Comparison of ENCODE assay signal across 26 mouse cellular contexts in genomic region chr2:158845031-158845430, GRCm38 (mm10). TPM values are rescaled to one million over a fixed set of nuclear protein-coding genes. Genes with fewer than 3 reads are reported as not detected.
DNase-seq lines count a peak whose midpoint lies in the region; ATAC-seq and TF ChIP-seq lines count a peak whose summit lies in the region.
"Had no signal": no experiment of that assay in that cellular context is flagged by ENCODE, and none has a peak within 500 bp of the region (broad histone marks: within the 10 kb centered on the region; RNA-seq: fewer than 3 reads in every experiment).

No protein-coding gene starts in this region.

- no peak overlapping the region for H3K9ac ChIP-seq in forebrain, embryonic 13.5 days
- no peak overlapping the region for H3K9ac ChIP-seq in forebrain, embryonic 15.5 days (replicated peaks)
- no peak overlapping the region for H3K9ac ChIP-seq in forebrain, embryonic 12.5 days
- H3K9ac ChIP-seq in midbrain, embryonic 11.5 days (ENCODE audit: low read length), result no peak overlapping the region
- H3K9ac ChIP-seq in midbrain, postnatal 0 days (replicated peaks; ENCODE audit: low read length, poor library complexity, severe bottlenecking), result no peak overlapping the region
- no peak overlapping the region for H3K9ac ChIP-seq in stomach, postnatal 0 days (ENCODE audit: low read length)
- H3K9ac ChIP-seq: embryonic facial prominence, embryonic 13.5 days; embryonic facial prominence, embryonic 15.5 days had no signal

- no peak for ATAC-seq in forebrain, embryonic 13.5 days
- no peak for ATAC-seq in forebrain, embryonic 15.5 days (replicated peaks)
- ATAC-seq in forebrain, embryonic 12.5 days (ENCODE audit: low FRiP score), result no peak
- ATAC-seq in midbrain, embryonic 11.5 days (ENCODE audit: low FRiP score), result no peak
- no peak for ATAC-seq in midbrain, postnatal 0 days (ENCODE audit: low FRiP score)
- ATAC-seq in stomach, postnatal 0 days (ENCODE audit: low FRiP score, low TSS enrichment), result peak; percentile 89
- ATAC-seq: activated CD4-positive, CD25-positive, alpha-beta regulatory T cell, adult 4 months; CD4-positive, CD25-positive, alpha-beta regulatory T cell, adult 4 months; Patski had no signal

- H3K4me2 ChIP-seq in forebrain, embryonic 13.5 days, result no peak overlapping the region
- no peak overlapping the region for H3K4me2 ChIP-seq in forebrain, embryonic 15.5 days (replicated peaks)
- H3K4me2 ChIP-seq in forebrain, embryonic 12.5 days, result no peak overlapping the region
- H3K4me2 ChIP-seq in midbrain, embryonic 11.5 days, result no peak overlapping the region
- no peak overlapping the region for H3K4me2 ChIP-seq in midbrain, postnatal 0 days (ENCODE audit: low read depth, low read length, poor library complexity, severe bottlenecking)
- H3K4me2 ChIP-seq in stomach, postnatal 0 days (replicated peaks; ENCODE audit: low read depth), result no peak overlapping the region
- H3K4me2 ChIP-seq: embryonic facial prominence, embryonic 13.5 days; embryonic facial prominence, embryonic 15.5 days had no signal

- H3K4me3 ChIP-seq in forebrain, embryonic 13.5 days, result no peak overlapping the region
- H3K4me3 ChIP-seq in forebrain, embryonic 10.5 days, result no peak overlapping the region
- no peak overlapping the region for H3K4me3 ChIP-seq in forebrain, embryonic 15.5 days
- no peak overlapping the region for H3K4me3 ChIP-seq in forebrain, embryonic 12.5 days (replicated peaks)
- H3K4me3 ChIP-seq in midbrain, embryonic 11.5 days (ENCODE audit: low read depth, low read length), result no peak overlapping the region
- no peak overlapping the region for H3K4me3 ChIP-seq in midbrain, postnatal 0 days (ENCODE audit: low read depth, low read length)
- no peak overlapping the region for H3K4me3 ChIP-seq in stomach, postnatal 0 days (ENCODE audit: low read depth, low read length)
- H3K4me3 ChIP-seq: embryonic facial prominence, embryonic 13.5 days; embryonic facial prominence, embryonic 15.5 days; erythroblast, embryonic 14.5 days had no signal

- TF ChIP-seq EP300 in stomach, postnatal 0 days (optimal IDR thresholded peaks at IDR 0.05), result no peak

- H3K4me1 ChIP-seq in forebrain, embryonic 13.5 days, result peaks cover 20% of the 10 kb centered on the region
- H3K4me1 ChIP-seq in forebrain, embryonic 10.5 days, result peaks cover 4% of the 10 kb centered on the region; the same call in 1 of the 2 replicates
- H3K4me1 ChIP-seq in forebrain, embryonic 15.5 days, result peaks cover 21% of the 10 kb centered on the region
- peaks cover 5% of the 10 kb centered on the region for H3K4me1 ChIP-seq in forebrain, embryonic 12.5 days
- peaks cover 4% of the 10 kb centered on the region; the same call in 1 of the 2 replicates for H3K4me1 ChIP-seq in midbrain, embryonic 11.5 days (ENCODE audit: control insufficient read depth, insufficient read depth, low read length)
- H3K4me1 ChIP-seq in midbrain, postnatal 0 days (ENCODE audit: insufficient read depth, low read length), result no peaks in the 10 kb centered on the region
- H3K4me1 ChIP-seq in stomach, postnatal 0 days (replicated peaks; ENCODE audit: control insufficient read depth, insufficient read depth), result no peaks in the 10 kb centered on the region

- TF ChIP-seq CTCF in midbrain, postnatal 0 days (IDR thresholded peaks at IDR 0.05), result no peak
- TF ChIP-seq CTCF in stomach, postnatal 0 days (IDR thresholded peaks at IDR 0.05; ENCODE audit: low read depth), result no peak

- H3K27me3 ChIP-seq in forebrain, embryonic 13.5 days, result no peaks in the 10 kb centered on the region
- no peaks in the 10 kb centered on the region for H3K27me3 ChIP-seq in forebrain, embryonic 10.5 days (ENCODE audit: poor library complexity, severe bottlenecking)
- H3K27me3 ChIP-seq in forebrain, embryonic 15.5 days, result no peaks in the 10 kb centered on the region
- H3K27me3 ChIP-seq in forebrain, embryonic 12.5 days, result no peaks in the 10 kb centered on the region
- no peaks in the 10 kb centered on the region for H3K27me3 ChIP-seq in midbrain, embryonic 11.5 days (ENCODE audit: control insufficient read depth, insufficient read depth, low read length)
- H3K27me3 ChIP-seq in midbrain, postnatal 0 days (ENCODE audit: insufficient read depth, low read length), result no peaks in the 10 kb centered on the region
- no peaks in the 10 kb centered on the region for H3K27me3 ChIP-seq in stomach, postnatal 0 days (ENCODE audit: control insufficient read depth, insufficient read depth, low read length)
- H3K27me3 ChIP-seq: CH12.LX; embryonic facial prominence, embryonic 13.5 days; embryonic facial prominence, embryonic 15.5 days; Patski had no signal

- peak overlapping the region; percentile 27; the same call in 1 of the 2 replicates for H3K27ac ChIP-seq in forebrain, embryonic 13.5 days
- H3K27ac ChIP-seq in forebrain, embryonic 10.5 days, result no peak overlapping the region
- H3K27ac ChIP-seq in forebrain, embryonic 15.5 days (replicated peaks), result peak overlapping the region; percentile 72; the same call in 1 of the 2 replicates
- no peak overlapping the region for H3K27ac ChIP-seq in forebrain, embryonic 12.5 days
- no peak overlapping the region for H3K27ac ChIP-seq in midbrain, embryonic 11.5 days (ENCODE audit: low read depth, low read length)
- no peak overlapping the region for H3K27ac ChIP-seq in midbrain, postnatal 0 days (ENCODE audit: low read depth, low read length)
- no peak overlapping the region for H3K27ac ChIP-seq in stomach, postnatal 0 days (replicated peaks)
- H3K27ac ChIP-seq: embryonic facial prominence, embryonic 13.5 days; embryonic facial prominence, embryonic 15.5 days had no signal

- H3K9me3 ChIP-seq in forebrain, embryonic 13.5 days (replicated peaks), result no peaks in the 10 kb centered on the region
- no peaks in the 10 kb centered on the region for H3K9me3 ChIP-seq in forebrain, embryonic 10.5 days
- no peaks in the 10 kb centered on the region for H3K9me3 ChIP-seq in forebrain, embryonic 15.5 days
- H3K9me3 ChIP-seq in forebrain, embryonic 12.5 days, result no peaks in the 10 kb centered on the region
- no peaks in the 10 kb centered on the region for H3K9me3 ChIP-seq in midbrain, embryonic 11.5 days (ENCODE audit: control insufficient read depth, low read length)
- no peaks in the 10 kb centered on the region for H3K9me3 ChIP-seq in midbrain, postnatal 0 days (ENCODE audit: low read length)
- H3K9me3 ChIP-seq in stomach, postnatal 0 days (ENCODE audit: control insufficient read depth, low read length), result no peaks in the 10 kb centered on the region
- H3K9me3 ChIP-seq: embryonic facial prominence, embryonic 13.5 days; embryonic facial prominence, embryonic 15.5 days; G1E had no signal

- WGBS in forebrain, embryonic 13.5 days, result 77% methylated on average over 5 of the region's 5 CpGs
- 93% methylated on average over 5 of the region's 5 CpGs for WGBS in forebrain, embryonic 10.5 days
- 68% methylated on average over 5 of the region's 5 CpGs for WGBS in forebrain, embryonic 15.5 days
- 86% methylated on average over 5 of the region's 5 CpGs for WGBS in forebrain, embryonic 12.5 days
- 85% methylated on average over 5 of the region's 5 CpGs for WGBS in midbrain, embryonic 11.5 days
- WGBS in midbrain, postnatal 0 days, result 77% methylated on average over 5 of the region's 5 CpGs
- 72% methylated on average over 5 of the region's 5 CpGs for WGBS in stomach, postnatal 0 days

- H3K36me3 ChIP-seq in forebrain, embryonic 13.5 days (ENCODE audit: poor library complexity, severe bottlenecking), result peaks cover 36% of the 10 kb centered on the region
- H3K36me3 ChIP-seq in forebrain, embryonic 10.5 days (replicated peaks), result peaks cover 75% of the 10 kb centered on the region
- H3K36me3 ChIP-seq in forebrain, embryonic 15.5 days, result 0 out of 2 replicates have a peak, but pooled peaks cover 3% of the 10 kb centered on the region
- peaks cover 51% of the 10 kb centered on the region for H3K36me3 ChIP-seq in forebrain, embryonic 12.5 days (replicated peaks)
- H3K36me3 ChIP-seq in midbrain, embryonic 11.5 days (ENCODE audit: control insufficient read depth, insufficient read depth, low read length), result no peaks in the 10 kb centered on the region
- peaks cover 15% of the 10 kb centered on the region for H3K36me3 ChIP-seq in midbrain, postnatal 0 days (ENCODE audit: insufficient read depth, low read length)
- H3K36me3 ChIP-seq in stomach, postnatal 0 days (ENCODE audit: control insufficient read depth, insufficient read depth, low read length), result peaks cover 14% of the 10 kb centered on the region; the same call in 1 of the 2 replicates

- no peak for DNase-seq in forebrain, embryonic 10.5 days (ENCODE audit: extremely low spot score, low spot score)
- DNase-seq in midbrain, embryonic 11.5 days (ENCODE audit: low spot score, missing footprints), result peak; percentile 72
- no peak for DNase-seq in midbrain, postnatal 0 days (ENCODE audit: low spot score)
- DNase-seq in stomach, postnatal 0 days (ENCODE audit: low spot score), result no peak
- DNase-seq: adrenal gland, adult 2 months; adrenal gland, postnatal 10 days; adrenal gland, postnatal 25 days; B cell, adult 2 months; cerebellum, adult 11 months; cerebellum, adult 18-20 months; cerebellum, adult 8-10 months; cerebellum, adult 9-11 months; cerebellum, postnatal 14 days; cerebellum, postnatal 36 days; embryo, embryonic 11 days had no signal

RNA-seq across cellular contexts. Expression of gene Dhx35, which starts 50.4 kb away (rescaled TPM):
- 16.2 and 19.5 TPM in 2 replicates for polyA plus RNA-seq in forebrain, embryonic 13.5 days (2015; fragmentation: Nextera tagmentation; extraction: Ambion mirVana)
- 19.2 and 19.6 TPM in 2 replicates for polyA plus RNA-seq in forebrain, embryonic 10.5 days (2016; fragmentation: Nextera tagmentation; extraction: Ambion mirVana)
- polyA plus RNA-seq in forebrain, embryonic 15.5 days (2015; fragmentation: Nextera tagmentation; extraction: Ambion mirVana), result 17.1 and 17.3 TPM in 2 replicates
- 20.1 and 22.7 TPM in 2 replicates for polyA plus RNA-seq in forebrain, embryonic 12.5 days (2016; fragmentation: Nextera tagmentation; extraction: Ambion mirVana)
- 16.1 and 18.3 TPM in 2 replicates for polyA plus RNA-seq in midbrain, embryonic 11.5 days (2014; fragmentation: Nextera tagmentation; extraction: Ambion mirVana)
- 24.7 and 26.9 TPM in 2 replicates for total RNA-seq in midbrain, postnatal 0 days (2014; rRNA removed)
- 9.7 and 11.4 TPM in 2 replicates for polyA plus RNA-seq in midbrain, postnatal 0 days (2015; fragmentation: Nextera tagmentation; extraction: Ambion mirVana)
- polyA plus RNA-seq in stomach, postnatal 0 days (2015; fragmentation: Nextera tagmentation; extraction: Ambion mirVana), result 5.6 and 6.5 TPM in 2 replicates

Comparison
In these comparisons a context has a peak if more than half of its experiments do, and no peak if none do; other contexts are left out.
1. H3K27ac ChIP-seq: peak in forebrain, embryonic 13.5 days (single experiment) and forebrain, embryonic 15.5 days (single experiment); none in forebrain, embryonic 10.5 days (single experiment), forebrain, embryonic 12.5 days (single experiment), midbrain, embryonic 11.5 days (single experiment), midbrain, postnatal 0 days (single experiment) and stomach, postnatal 0 days (single experiment).